23 mouse cellular contexts compared by ENCODE assay signal in the genomic region with DNA sequence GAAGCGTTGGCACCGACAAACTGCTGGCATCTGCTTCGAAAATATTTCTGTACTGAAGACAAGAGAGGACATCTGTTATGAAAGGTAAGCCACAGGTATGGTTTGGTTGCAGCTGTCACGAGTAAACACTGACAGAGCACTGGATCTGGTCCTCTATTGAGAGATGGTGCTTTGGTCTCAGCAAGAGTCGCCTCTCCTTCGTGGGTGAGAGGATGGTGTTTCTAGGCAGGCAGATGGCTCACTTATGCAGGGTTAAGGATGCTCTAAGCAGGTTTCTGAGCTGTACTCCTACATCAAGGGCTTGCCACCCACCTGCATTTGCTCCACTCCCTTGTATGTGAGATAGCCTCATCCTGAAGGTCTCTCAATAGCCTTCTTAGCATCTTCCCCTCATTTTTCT.
DNase-seq lines count a peak whose midpoint lies in the region; ATAC-seq and TF ChIP-seq lines count a peak whose summit lies in the region.
"Had no signal": no experiment of that assay in that cellular context is flagged by ENCODE, and none has a peak within 500 bp of the region (broad histone marks: within the 10 kb centered on the region; RNA-seq: fewer than 3 reads in every experiment).

No protein-coding gene starts in this region.

- ATAC-seq in frontal cortex, adult (ENCODE audit: low TSS enrichment) = peak; percentile 79
- no peak for ATAC-seq in midbrain, postnatal 0 days (ENCODE audit: low FRiP score)
- ATAC-seq: activated CD4-positive, CD25-positive, alpha-beta regulatory T cell, adult 4 months; CD4-positive, CD25-positive, alpha-beta regulatory T cell, adult 4 months; forebrain, embryonic 13.5 days; forebrain, embryonic 15.5 days; forebrain, postnatal 0 days; Patski had no signal

- no peak for DNase-seq in frontal cortex, postnatal 10 days (ENCODE audit: low spot score in 2 of 2)
- DNase-seq in midbrain, postnatal 0 days (ENCODE audit: low spot score) = peak; percentile 13
- DNase-seq in midbrain, embryonic 10.5 days (ENCODE audit: low spot score) = no peak
- peak; percentile 43 for DNase-seq in brain, adult 2 months (ENCODE audit: low read depth, low spot score)
- DNase-seq: adrenal gland, postnatal 10 days; adrenal gland, postnatal 25 days; B cell, adult 2 months; cerebellum, adult 11-12 months; cerebellum, adult 2 months; cerebellum, adult 9-10 months; cerebellum, postnatal 10 days; cerebellum, postnatal 25 days; forebrain, postnatal 0 days had no signal

- WGBS in midbrain, postnatal 0 days = 86% methylated on average over 6 of the region's 6 CpGs
- whole genome bisulfite sequencing in midbrain, embryonic 10.5 days = 88% methylated on average over 6 of the region's 6 CpGs

- no peaks in the 10 kb centered on the region for H3K36me3 ChIP-seq in midbrain, postnatal 0 days (ENCODE audit: insufficient read depth, low read length)
- H3K36me3 ChIP-seq in midbrain, embryonic 10.5 days = 0 out of 2 replicates have a peak, but pooled peaks cover under 1% of the 10 kb centered on the region
- H3K36me3 ChIP-seq: embryonic facial prominence, embryonic 10.5 days; embryonic facial prominence, embryonic 12.5 days; forebrain, embryonic 15.5 days; G1E had no signal

- no peak overlapping the region for H3K4me3 ChIP-seq in midbrain, postnatal 0 days (ENCODE audit: low read depth, low read length)
- H3K4me3 ChIP-seq in midbrain, embryonic 10.5 days = no peak overlapping the region
- H3K4me3 ChIP-seq: embryonic facial prominence, embryonic 10.5 days; embryonic facial prominence, embryonic 12.5 days; forebrain, embryonic 13.5 days; forebrain, embryonic 15.5 days had no signal

- no peak overlapping the region for H3K27ac ChIP-seq in midbrain, postnatal 0 days (ENCODE audit: low read depth, low read length)
- H3K27ac ChIP-seq in midbrain, embryonic 10.5 days (replicated peaks) = no peak overlapping the region
- H3K27ac ChIP-seq: embryonic facial prominence, embryonic 10.5 days; embryonic facial prominence, embryonic 12.5 days; forebrain, embryonic 13.5 days; forebrain, embryonic 15.5 days had no signal

- no peak for TF ChIP-seq CTCF in midbrain, postnatal 0 days (IDR thresholded peaks at IDR 0.05)

- H3K27me3 ChIP-seq in midbrain, postnatal 0 days (ENCODE audit: insufficient read depth, low read length) = no peaks in the 10 kb centered on the region
- no peaks in the 10 kb centered on the region for H3K27me3 ChIP-seq in midbrain, embryonic 10.5 days (ENCODE audit: low read depth, poor library complexity, severe bottlenecking)
- H3K27me3 ChIP-seq: CH12.LX; embryonic facial prominence, embryonic 12.5 days; forebrain, embryonic 13.5 days; forebrain, embryonic 15.5 days; Patski had no signal

- H3K9ac ChIP-seq in midbrain, postnatal 0 days (replicated peaks; ENCODE audit: low read length, poor library complexity, severe bottlenecking) = no peak overlapping the region
- H3K9ac ChIP-seq: embryonic facial prominence, embryonic 12.5 days; forebrain, embryonic 13.5 days; forebrain, embryonic 15.5 days; forebrain, postnatal 0 days had no signal

- H3K4me2 ChIP-seq in midbrain, postnatal 0 days (ENCODE audit: low read depth, low read length, poor library complexity, severe bottlenecking) = no peak overlapping the region
- H3K4me2 ChIP-seq: embryonic facial prominence, embryonic 12.5 days; forebrain, embryonic 13.5 days; forebrain, embryonic 15.5 days had no signal

- no peaks in the 10 kb centered on the region for H3K9me3 ChIP-seq in midbrain, postnatal 0 days (ENCODE audit: low read length)
- peaks cover 19% of the 10 kb centered on the region for H3K9me3 ChIP-seq in midbrain, embryonic 10.5 days (replicated peaks)
- H3K9me3 ChIP-seq: embryonic facial prominence, embryonic 12.5 days had no signal

- H3K4me1 ChIP-seq in midbrain, postnatal 0 days (ENCODE audit: insufficient read depth, low read length) = no peaks in the 10 kb centered on the region
- H3K4me1 ChIP-seq in midbrain, embryonic 10.5 days = peaks cover 17% of the 10 kb centered on the region
- H3K4me1 ChIP-seq: embryonic facial prominence, embryonic 12.5 days; forebrain, embryonic 15.5 days had no signal

Comparison
In these comparisons a context has a peak if more than half of its experiments do, and no peak if none do; other contexts are left out.
1. DNase-seq: peak in midbrain, postnatal 0 days (single experiment) and brain, adult 2 months (single experiment); none in frontal cortex, postnatal 10 days (0 of 2) and midbrain, embryonic 10.5 days (single experiment).